Mouse (Mus musculus): ENCODE data around the gene Parp8.
"Not testable (repeated sequence)": the region's sequence is repeated elsewhere in the genome, so short reads cannot be mapped to it uniquely, and the experiment has no call there.

The Parp8 gene

GRCm38 (mm10) chr13:116958776-116959589 lies 66.4 kb downstream of the Parp8 start:
- no peak for DNase-seq

DNA sequence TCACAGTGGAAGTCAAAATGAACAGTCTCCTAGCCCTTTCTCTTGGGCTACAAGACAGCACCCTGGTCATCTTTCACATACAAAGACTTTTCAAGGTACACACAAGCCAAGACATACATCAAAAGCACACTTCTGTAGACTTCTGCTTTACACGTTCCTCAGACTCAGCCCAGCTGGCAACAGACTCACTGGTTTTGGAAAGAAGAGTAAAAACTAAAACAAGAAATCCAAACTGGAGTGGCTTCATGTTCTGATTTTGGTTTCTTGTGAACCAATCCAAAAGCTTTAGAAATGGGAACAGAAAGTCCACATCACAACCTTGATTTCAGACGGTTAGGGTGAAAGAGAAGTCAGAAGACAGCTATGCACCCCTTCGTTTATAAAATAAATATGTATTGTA lies 67.8 kb downstream of the Parp8 start:
- DNase-seq: no peak

GRCm38 (mm10) chr13:116951336-116951735 lies 74.0 kb downstream of the Parp8 start:
- no peak for DNase-seq

GRCm38 (mm10) chr13:116949527-116949926 lies 75.8 kb downstream of the Parp8 start:
- DNase-seq: no peak

GRCm38 (mm10) chr13:116949056-116949455 lies 76.3 kb downstream of the Parp8 start:
- DNase-seq: no peak

DNA sequence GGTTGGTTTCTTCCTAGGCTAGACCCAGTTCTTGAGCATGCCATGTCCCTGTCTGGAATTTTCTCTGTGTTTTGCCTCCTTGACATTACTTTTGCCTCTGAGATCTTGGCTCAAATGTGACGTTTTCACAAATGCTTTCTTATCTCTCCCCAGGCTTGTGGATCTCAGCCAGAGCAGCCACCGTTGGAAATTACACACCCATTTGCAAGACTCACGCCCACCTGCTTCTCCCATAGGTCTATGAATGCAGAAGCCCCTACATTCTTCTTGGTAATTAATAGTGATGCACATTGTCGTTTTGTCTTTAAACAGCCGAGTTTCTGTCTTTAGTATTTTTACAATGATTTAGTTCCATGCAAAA lies 77.1 kb downstream of the Parp8 start:
- no peak for DNase-seq

GRCm38 (mm10) chr13:116947611-116948298 lies 77.6 kb downstream of the Parp8 start:
- peak; percentile 16 for DNase-seq

DNA sequence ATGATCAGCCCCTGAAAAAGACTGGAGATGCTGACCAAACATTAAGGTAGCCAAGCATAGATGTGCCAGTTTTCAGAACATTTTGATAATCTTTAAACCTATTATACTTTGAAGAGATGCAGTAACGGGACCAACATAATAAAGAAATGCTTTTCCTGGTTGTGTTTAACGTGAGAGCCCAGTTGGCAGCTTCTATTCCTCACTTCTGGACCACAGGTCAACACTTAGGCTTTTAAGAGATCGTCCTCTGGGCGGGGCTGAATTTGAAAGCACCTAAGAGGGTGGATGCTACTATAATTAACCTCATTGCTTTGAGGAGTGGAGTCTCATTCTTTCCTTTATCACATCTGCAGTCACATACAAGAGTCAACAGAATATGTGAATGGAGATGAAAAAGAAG lies 78.8 kb downstream of the Parp8 start:
- DNase-seq: no peak

DNA sequence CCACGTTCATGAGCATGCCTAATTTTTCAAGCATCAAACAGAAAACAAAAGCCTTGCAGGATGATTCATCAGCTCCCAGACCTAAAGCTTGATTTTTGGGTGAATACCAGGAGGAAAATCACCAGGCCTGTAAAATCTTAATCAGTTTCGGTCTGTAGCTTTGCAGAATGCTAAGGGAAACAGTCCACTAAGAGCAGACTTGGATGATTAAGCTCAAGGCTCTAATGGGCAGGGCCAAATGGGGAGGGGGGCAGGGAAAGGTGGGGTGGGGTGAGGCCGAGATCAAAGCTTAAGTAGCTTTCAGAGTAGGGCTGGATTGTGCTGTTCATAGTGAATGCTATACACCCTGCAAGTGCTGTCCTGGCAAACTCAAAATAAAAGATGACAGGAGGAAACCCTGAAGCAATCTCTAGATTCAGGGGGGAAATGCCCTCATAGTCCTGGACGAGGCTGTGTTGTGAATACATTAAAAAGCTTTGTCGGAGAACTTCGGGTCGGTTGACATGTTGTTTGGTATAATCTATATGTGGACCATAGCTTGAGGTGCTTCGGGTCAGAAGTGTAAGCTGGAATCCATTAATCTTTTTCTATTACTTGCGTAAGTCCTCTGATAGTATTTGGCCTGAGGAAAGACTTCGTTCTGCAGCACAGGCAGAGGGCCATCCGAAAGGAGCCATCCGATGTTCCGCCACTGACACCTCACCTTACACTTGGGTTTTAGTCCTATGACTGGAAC lies 83.9 kb downstream of the Parp8 start:
- no peak for DNase-seq

- no peak for DNase-seq
Measured at GRCm38 (mm10) chr13:116940761-116941160, 84.6 kb downstream of the Parp8 start.

DNA sequence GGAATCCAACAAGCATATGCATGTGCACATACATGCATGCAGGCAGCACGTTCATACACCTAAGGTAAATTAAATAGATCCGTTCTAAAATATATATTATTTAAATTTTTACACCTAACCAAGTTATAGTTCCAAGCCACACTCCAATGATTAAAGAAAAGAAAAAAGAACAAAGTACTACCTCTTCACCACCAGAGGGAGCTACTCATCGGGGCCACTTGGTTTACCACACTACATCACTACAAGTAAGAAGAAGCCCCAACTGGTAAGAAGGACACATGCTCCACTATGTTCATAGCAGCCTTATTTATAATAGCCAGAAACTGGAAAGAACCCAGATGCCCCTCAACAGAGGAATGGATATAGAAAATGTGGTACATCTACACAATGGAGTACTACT lies 88.3 kb downstream of the Parp8 start:
- DNase-seq: not testable (repeated sequence)

GRCm38 (mm10) chr13:116917387-116917930 lies 107.9 kb downstream of the Parp8 start:
- DNase-seq: no peak

GRCm38 (mm10) chr13:116908284-116908683 lies 117.1 kb downstream of the Parp8 start:
- no peak for DNase-seq

- DNase-seq: no peak
Measured at GRCm38 (mm10) chr13:116903394-116903793, 121.9 kb downstream of the Parp8 start.

DNA sequence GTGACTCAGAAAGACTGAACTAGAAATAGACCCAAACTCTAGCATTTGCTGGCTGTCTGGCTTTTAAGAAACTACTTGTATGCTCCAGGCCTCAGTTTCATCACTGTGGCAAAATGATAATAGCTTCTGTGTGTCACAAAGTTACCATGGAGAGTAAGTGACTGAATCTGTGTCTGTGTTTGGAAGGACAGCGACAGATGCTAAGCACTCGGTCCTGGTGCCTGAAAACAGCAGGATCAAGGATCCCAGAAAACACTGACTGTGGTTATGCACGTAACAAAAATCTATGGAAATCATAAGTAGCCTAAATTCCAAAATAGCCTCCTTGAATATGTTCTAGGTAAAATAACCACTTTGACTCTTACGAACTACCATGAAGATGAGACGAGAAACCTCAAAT lies 126.9 kb downstream of the Parp8 start:
- DNase-seq: no peak

DNA sequence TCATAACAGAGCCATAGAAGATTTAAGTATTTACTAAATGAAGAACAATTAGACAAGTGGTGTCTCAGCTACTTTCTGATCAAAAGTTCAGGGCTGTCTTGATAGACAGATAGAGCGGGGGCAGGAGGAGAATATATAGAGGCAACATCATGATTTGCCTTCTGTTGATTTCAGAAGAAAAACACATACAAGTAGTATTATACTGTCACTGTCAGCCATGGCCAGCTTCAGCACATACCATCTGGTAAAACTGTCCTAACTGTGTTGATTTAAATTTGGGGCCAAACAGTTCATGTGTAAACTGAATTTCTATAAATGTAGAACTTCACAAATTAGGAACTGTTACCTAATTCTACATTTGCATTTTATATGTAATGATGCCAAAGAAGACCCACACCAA lies 127.6 kb downstream of the Parp8 start:
- no peak for DNase-seq

DNA sequence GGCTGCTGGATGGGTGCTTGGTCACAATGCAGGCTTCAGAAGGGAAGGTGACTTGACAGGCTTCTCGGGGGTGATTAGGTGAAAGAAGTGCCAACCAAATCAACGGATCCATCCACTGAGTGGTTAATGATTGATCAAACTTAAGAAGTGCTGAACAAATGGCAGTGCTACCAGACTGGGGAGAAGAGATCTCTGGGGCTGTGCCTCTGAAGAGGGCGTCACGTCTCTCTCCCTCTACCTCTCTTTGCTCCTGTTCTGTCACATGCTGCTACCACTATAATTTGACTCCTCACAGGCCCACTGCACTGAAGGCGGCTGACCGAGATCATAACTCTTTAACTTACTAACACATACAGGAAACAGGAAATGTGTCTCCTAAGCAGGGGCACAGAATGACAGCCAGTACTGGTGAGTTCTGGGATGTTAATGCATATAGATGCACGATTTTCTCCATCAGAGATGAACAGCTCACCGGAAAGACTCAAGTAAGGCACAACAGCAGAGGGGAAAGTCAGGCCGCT lies 140.9 kb downstream of the Parp8 start:
- DNase-seq: no peak

GRCm38 (mm10) chr13:116882226-116882625 lies 143.1 kb downstream of the Parp8 start:
- DNase-seq: no peak

DNA sequence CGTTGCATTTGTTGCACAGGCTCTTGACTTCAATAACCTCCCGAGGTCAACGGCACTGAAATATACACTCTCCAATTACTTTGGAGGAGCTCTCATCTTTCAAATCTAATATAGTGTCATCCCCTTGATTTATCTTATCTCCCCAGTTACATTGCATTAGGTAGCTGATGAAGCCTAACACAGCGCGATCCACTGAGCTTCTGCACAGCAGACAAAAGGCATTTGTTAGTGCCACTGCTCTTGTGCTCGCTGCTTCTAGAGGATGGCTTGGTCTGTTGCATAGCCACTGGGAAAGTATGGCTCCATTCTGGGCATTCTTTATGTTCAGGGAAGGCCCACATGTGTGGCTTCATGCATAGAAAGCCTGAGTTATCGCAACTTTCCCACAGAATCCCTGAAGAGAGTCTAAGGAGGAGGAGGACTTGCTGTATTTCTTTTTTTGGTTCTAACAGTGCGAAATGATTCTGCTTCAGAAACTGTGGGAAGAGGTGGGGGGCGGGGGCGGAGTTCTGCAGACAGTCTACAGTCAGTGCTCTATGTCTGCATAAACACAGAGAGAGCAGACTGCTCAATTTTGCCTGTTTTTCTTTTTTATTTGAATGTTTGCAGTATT lies 145.7 kb downstream of the Parp8 start:
- DNase-seq: no peak

DNA sequence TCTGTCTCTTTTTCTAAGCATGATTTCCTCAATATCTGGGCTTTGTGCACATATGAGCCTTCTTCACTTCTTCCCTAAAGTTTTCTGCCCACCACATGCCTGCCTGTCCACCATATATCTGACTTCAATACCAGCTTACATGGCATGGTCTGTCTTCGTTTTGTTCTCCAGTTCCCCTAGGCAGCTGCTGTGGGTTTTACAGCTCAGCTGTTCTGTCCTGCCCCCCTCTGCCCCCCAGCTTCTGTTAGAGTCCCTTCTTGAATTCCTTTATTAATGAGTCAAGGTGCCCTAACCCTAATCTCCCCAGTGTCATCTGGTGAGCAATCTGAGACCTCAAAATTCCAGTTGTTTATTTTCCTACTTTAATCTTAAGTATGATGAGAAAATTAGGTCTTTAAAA lies 155.1 kb downstream of the Parp8 start:
- no peak for DNase-seq

- DNase-seq: no peak
Measured at GRCm38 (mm10) chr13:116843937-116844336, 181.4 kb downstream of the Parp8 start.

DNA sequence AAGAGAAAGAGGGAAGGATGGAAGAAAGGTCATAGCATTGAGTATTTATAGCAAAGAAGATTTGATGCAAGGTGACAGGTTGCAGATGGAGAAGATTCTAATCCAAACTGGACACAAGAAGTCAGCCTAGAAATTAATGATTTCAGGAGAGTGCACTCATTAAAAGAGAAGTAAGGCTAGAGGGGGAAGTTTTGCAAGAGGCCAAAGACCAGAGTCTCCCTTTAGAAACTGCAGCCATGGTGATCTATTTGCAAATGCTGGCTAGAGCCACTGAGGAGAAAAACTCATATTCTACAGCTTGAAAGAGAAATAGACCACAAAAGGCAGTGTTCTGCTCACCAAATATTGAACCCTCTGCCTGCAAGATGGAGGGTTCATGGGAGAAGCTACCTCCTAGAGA lies 194.4 kb downstream of the Parp8 start:
- no peak for DNase-seq

DNA sequence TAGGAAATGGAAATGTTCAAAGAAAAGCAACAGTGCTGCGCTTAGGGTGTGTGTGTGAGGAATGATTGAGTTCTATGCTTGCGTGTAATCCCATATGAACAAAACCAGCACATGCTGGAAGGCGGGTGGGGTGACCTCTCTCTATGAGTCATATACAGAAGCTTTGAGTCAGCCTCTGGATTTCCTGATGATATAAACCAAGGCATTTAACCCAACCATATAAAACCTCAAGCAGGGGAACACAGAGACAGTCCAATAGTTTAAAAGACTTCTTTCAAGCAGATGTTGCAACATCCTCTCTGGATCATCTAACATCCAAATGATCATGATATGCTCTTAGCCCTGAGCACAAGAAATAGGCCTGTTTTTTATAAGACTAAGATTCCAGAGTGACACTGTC lies 196.3 kb downstream of the Parp8 start:
- no peak for DNase-seq

Measured in lung, postnatal 10 days (tissue).